ENCODE assay signal across 24 mouse cellular contexts in the genomic region with DNA sequence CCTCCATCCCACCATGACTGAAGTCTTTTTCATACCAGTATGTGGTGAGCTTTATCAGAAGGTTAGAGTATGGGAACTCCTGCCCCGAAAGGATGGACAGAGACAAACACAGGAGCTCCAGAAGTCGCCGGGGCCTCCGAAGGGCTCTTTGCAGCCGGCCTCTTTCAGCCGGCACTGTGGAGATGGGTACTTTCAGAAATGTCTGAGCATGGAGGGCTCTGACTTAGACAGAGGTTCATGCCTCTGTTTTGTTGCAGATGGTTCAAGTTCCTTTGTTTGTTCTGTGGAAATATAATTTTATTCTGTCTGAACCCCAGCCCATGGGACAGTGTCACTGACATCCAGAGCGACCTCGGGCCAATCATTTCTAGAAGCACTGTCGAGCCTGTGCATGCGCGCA. TPM values are rescaled to one million over a fixed set of nuclear protein-coding genes. Genes with fewer than 3 reads are reported as not detected.
DNase-seq lines count a peak whose midpoint lies in the region; ATAC-seq and TF ChIP-seq lines count a peak whose summit lies in the region.
"Had no signal": no experiment of that assay in that cellular context is flagged by ENCODE, and none has a peak within 500 bp of the region (broad histone marks: within the 10 kb centered on the region; RNA-seq: fewer than 3 reads in every experiment).

No protein-coding gene starts in this region.

- WGBS in kidney, adult 2 months, result 85% methylated on average over 11 of the region's 11 CpGs
- WGBS in midbrain, embryonic 11.5 days, result 85% methylated on average over 11 of the region's 11 CpGs
- 71% methylated on average over 11 of the region's 11 CpGs for WGBS in midbrain, postnatal 0 days

- no peaks in the 10 kb centered on the region for H3K27me3 ChIP-seq in kidney, adult 2 months (replicated peaks; ENCODE audit: control insufficient read depth, insufficient read depth, low read length)
- H3K27me3 ChIP-seq in midbrain, embryonic 11.5 days (ENCODE audit: control insufficient read depth, insufficient read depth, low read length), result no peaks in the 10 kb centered on the region
- H3K27me3 ChIP-seq in midbrain, postnatal 0 days (ENCODE audit: insufficient read depth, low read length), result no peaks in the 10 kb centered on the region
- H3K27me3 ChIP-seq: embryonic facial prominence, embryonic 12.5 days; embryonic facial prominence, embryonic 15.5 days; forebrain, embryonic 12.5 days; forebrain, embryonic 15.5 days; heart, embryonic 13.5 days; hindbrain, embryonic 12.5 days had no signal

- peaks cover 20% of the 10 kb centered on the region for H3K4me1 ChIP-seq in kidney, adult 2 months (ENCODE audit: control insufficient read depth, insufficient read depth, low read length)
- no peaks in the 10 kb centered on the region for H3K4me1 ChIP-seq in midbrain, embryonic 11.5 days (ENCODE audit: control insufficient read depth, insufficient read depth, low read length)
- peaks cover 4% of the 10 kb centered on the region; the same call in 1 of the 2 replicates for H3K4me1 ChIP-seq in midbrain, postnatal 0 days (ENCODE audit: insufficient read depth, low read length)

- no peak overlapping the region for H3K9ac ChIP-seq in midbrain, embryonic 11.5 days (ENCODE audit: low read length)
- no peak overlapping the region for H3K9ac ChIP-seq in midbrain, postnatal 0 days (replicated peaks; ENCODE audit: low read length, poor library complexity, severe bottlenecking)
- H3K9ac ChIP-seq: embryonic facial prominence, embryonic 12.5 days; embryonic facial prominence, embryonic 15.5 days; forebrain, embryonic 12.5 days; forebrain, embryonic 15.5 days; heart, embryonic 13.5 days; hindbrain, embryonic 12.5 days had no signal

- H3K4me2 ChIP-seq in midbrain, embryonic 11.5 days, result no peak overlapping the region
- no peak overlapping the region for H3K4me2 ChIP-seq in midbrain, postnatal 0 days (ENCODE audit: low read depth, low read length, poor library complexity, severe bottlenecking)
- H3K4me2 ChIP-seq: embryonic facial prominence, embryonic 12.5 days; embryonic facial prominence, embryonic 15.5 days; forebrain, embryonic 12.5 days; forebrain, embryonic 15.5 days; heart, embryonic 13.5 days; hindbrain, embryonic 12.5 days had no signal

- TF ChIP-seq CTCF in kidney, adult 2 months (conservative IDR thresholded peaks at IDR 0.05; ENCODE audit: insufficient read depth, insufficient read length, low read depth, low read length), result no peak
- TF ChIP-seq CTCF in midbrain, postnatal 0 days (IDR thresholded peaks at IDR 0.05), result no peak

- peak overlapping the region; percentile 53; the same call in 1 of the 2 replicates for H3K27ac ChIP-seq in kidney, adult 2 months (ENCODE audit: insufficient read depth, low read depth, low read length)
- H3K27ac ChIP-seq in midbrain, embryonic 11.5 days (ENCODE audit: low read depth, low read length), result no peak overlapping the region
- H3K27ac ChIP-seq in midbrain, postnatal 0 days (ENCODE audit: low read depth, low read length), result no peak overlapping the region
- H3K27ac ChIP-seq: embryonic facial prominence, embryonic 12.5 days; embryonic facial prominence, embryonic 15.5 days; forebrain, embryonic 12.5 days; forebrain, embryonic 15.5 days; hindbrain, embryonic 12.5 days had no signal

- H3K36me3 ChIP-seq in kidney, adult 2 months (ENCODE audit: control insufficient read depth, insufficient read depth, low read length), result no peaks in the 10 kb centered on the region
- H3K36me3 ChIP-seq in midbrain, embryonic 11.5 days (ENCODE audit: control insufficient read depth, insufficient read depth, low read length), result no peaks in the 10 kb centered on the region
- no peaks in the 10 kb centered on the region for H3K36me3 ChIP-seq in midbrain, postnatal 0 days (ENCODE audit: insufficient read depth, low read length)
- H3K36me3 ChIP-seq: embryonic facial prominence, embryonic 12.5 days; embryonic facial prominence, embryonic 15.5 days; forebrain, embryonic 12.5 days; forebrain, embryonic 15.5 days; heart, embryonic 13.5 days; hindbrain, embryonic 12.5 days had no signal

- H3K9me3 ChIP-seq in midbrain, embryonic 11.5 days (ENCODE audit: control insufficient read depth, low read length), result no peaks in the 10 kb centered on the region
- no peaks in the 10 kb centered on the region for H3K9me3 ChIP-seq in midbrain, postnatal 0 days (ENCODE audit: low read length)
- H3K9me3 ChIP-seq: embryonic facial prominence, embryonic 12.5 days; embryonic facial prominence, embryonic 15.5 days; forebrain, embryonic 12.5 days; forebrain, embryonic 15.5 days; heart, embryonic 13.5 days; hindbrain, embryonic 12.5 days had no signal

- H3K4me3 ChIP-seq in kidney, adult 2 months (ENCODE audit: insufficient read depth, low read depth, low read length), result no peak overlapping the region
- no peak overlapping the region for H3K4me3 ChIP-seq in midbrain, embryonic 11.5 days (ENCODE audit: low read depth, low read length)
- H3K4me3 ChIP-seq in midbrain, postnatal 0 days (ENCODE audit: low read depth, low read length), result no peak overlapping the region
- H3K4me3 ChIP-seq: embryonic facial prominence, embryonic 12.5 days; embryonic facial prominence, embryonic 15.5 days; forebrain, embryonic 12.5 days; forebrain, embryonic 15.5 days; heart, embryonic 13.5 days; hindbrain, embryonic 12.5 days had no signal

- TF ChIP-seq POLR2A in kidney, adult 2 months (IDR thresholded peaks at IDR 0.05; ENCODE audit: low read depth, low read length), result no peak

- ATAC-seq in midbrain, embryonic 11.5 days (ENCODE audit: low FRiP score), result no peak
- ATAC-seq in midbrain, postnatal 0 days (ENCODE audit: low FRiP score), result no peak
- ATAC-seq: CD4-positive, CD25-positive, alpha-beta regulatory T cell, adult 4 months; forebrain, embryonic 15.5 days; hindbrain, embryonic 16.5 days had no signal

- peak; percentile 71 for DNase-seq in heart, adult 11 months
- DNase-seq in heart, adult 18-20 months, result no peak
- no peak for DNase-seq in kidney, adult 2 months
- DNase-seq in kidney, postnatal 25 days, result no peak
- DNase-seq in kidney, postnatal 10 days, result peak; percentile 6
- DNase-seq in kidney, adult 8-10 months, result no peak
- DNase-seq in midbrain, embryonic 11.5 days (ENCODE audit: low spot score, missing footprints), result peak; percentile 81
- DNase-seq in midbrain, postnatal 0 days (ENCODE audit: low spot score), result no peak
- DNase-seq: adrenal gland, adult 2 months; adrenal gland, postnatal 14 days; cerebellum, adult 11 months; cerebellum, adult 9-11 months; cerebellum, postnatal 25 days; gastrocnemius, postnatal 14 days; heart, postnatal 14 days; heart, postnatal 4 days had no signal

RNA-seq across cellular contexts. Expression of a gene that starts 55.4 kb away (rescaled TPM):
- 10 to 100 TPM; 23.1 to 24.9 TPM for total RNA-seq in heart, adult 18-20 months (2021)
- 4.0 and 4.2 TPM in 2 replicates for polyA plus RNA-seq in kidney, adult 2 months (2012; rRNA removed)
- 23.8 and 25.9 TPM in 2 replicates for polyA plus RNA-seq in midbrain, embryonic 11.5 days (2014; fragmentation: Nextera tagmentation; extraction: Ambion mirVana)
- 33.2 and 39.3 TPM in 2 replicates for total RNA-seq in midbrain, postnatal 0 days (2014; rRNA removed)
- polyA plus RNA-seq in midbrain, postnatal 0 days (2015; fragmentation: Nextera tagmentation; extraction: Ambion mirVana), result 37.4 and 39.3 TPM in 2 replicates

Comparison
In these comparisons a context has a peak if more than half of its experiments do, and no peak if none do; other contexts are left out.
1. DNase-seq: peak in heart, adult 11 months (single experiment), kidney, postnatal 10 days (single experiment) and midbrain, embryonic 11.5 days (single experiment); none in heart, adult 18-20 months (0 of 2), kidney, adult 2 months (single experiment), kidney, postnatal 25 days (0 of 2), kidney, adult 8-10 months (0 of 2) and midbrain, postnatal 0 days (single experiment).